ENCODE assay signal across 9 mouse cellular contexts in the genomic region with DNA sequence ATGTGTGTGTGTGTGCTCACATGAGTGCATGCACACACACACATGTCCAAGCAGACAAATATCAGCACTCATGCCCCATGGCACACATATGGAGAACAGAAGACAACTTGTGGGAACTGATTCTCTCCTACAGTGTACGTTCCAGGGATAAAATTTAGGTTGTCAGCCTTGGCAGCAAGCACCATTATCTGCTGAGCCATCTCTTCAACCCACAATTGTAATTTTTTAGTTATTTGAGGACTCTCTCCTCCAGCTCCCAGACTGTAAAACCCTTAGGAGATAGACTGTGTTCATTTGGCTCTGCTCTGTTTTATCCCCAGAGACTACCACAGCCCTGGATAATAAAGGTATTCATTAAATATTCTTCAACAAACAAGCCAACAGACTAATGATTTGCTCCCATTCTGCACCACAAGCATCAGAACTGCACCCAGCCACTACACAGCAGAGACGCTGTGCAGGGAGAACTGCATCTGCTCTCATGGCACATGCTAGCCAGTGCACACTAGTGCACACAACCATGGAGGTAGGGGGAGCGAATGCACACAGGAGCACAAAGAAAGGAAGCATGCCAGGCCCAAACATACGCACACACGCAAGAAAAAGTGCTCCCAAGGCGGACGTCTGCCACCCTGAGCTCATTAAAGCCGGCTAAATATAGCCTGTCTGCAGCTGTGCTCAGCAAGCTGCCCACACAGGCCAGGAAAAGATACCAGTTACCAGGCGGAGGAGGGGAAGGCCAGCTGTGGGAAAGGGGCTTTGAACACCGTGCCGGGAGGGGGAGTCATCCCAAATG. TPM values are rescaled to one million over a fixed set of nuclear protein-coding genes. Genes with fewer than 3 reads are reported as not detected.
A peak's percentile ranks its signal among the peaks of the same experiment; 100 is the strongest.
DNase-seq lines count a peak whose midpoint lies in the region; ATAC-seq and TF ChIP-seq lines count a peak whose summit lies in the region.
"Had no signal": no experiment of that assay in that cellular context is flagged by ENCODE, and none has a peak within 500 bp of the region (broad histone marks: within the 10 kb centered on the region; RNA-seq: fewer than 3 reads in every experiment).

No protein-coding gene starts in this region.

- peaks cover 15% of the 10 kb centered on the region for H3K4me1 ChIP-seq in forebrain, embryonic 12.5 days
- H3K4me1 ChIP-seq in hindbrain, embryonic 10.5 days (replicated peaks) = peaks cover 13% of the 10 kb centered on the region
- peaks cover 16% of the 10 kb centered on the region for H3K4me1 ChIP-seq in limb, embryonic 13.5 days
- H3K4me1 ChIP-seq in liver, postnatal 0 days (ENCODE audit: insufficient read depth) = no peaks in the 10 kb centered on the region
- H3K4me1 ChIP-seq: liver, embryonic 13.5 days had no signal

- H3K4me3 ChIP-seq in forebrain, embryonic 12.5 days (replicated peaks) = no peak overlapping the region
- H3K4me3 ChIP-seq in hindbrain, embryonic 10.5 days = no peak overlapping the region
- no peak overlapping the region for H3K4me3 ChIP-seq in limb, embryonic 13.5 days
- no peak overlapping the region for H3K4me3 ChIP-seq in liver, postnatal 0 days (ENCODE audit: low read depth, low read length)
- H3K4me3 ChIP-seq: liver, embryonic 13.5 days had no signal

- peak; percentile 75 for ATAC-seq in forebrain, embryonic 12.5 days (ENCODE audit: low FRiP score)
- ATAC-seq in limb, embryonic 13.5 days (ENCODE audit: low FRiP score, low read depth) = peak; percentile 54
- ATAC-seq in erythroid progenitor cell, adult 5-6 weeks (replicated peaks; ENCODE audit: low FRiP score, poor library complexity, severe bottlenecking) = no peak
- ATAC-seq in liver, postnatal 0 days = no peak

- no peaks in the 10 kb centered on the region for H3K27me3 ChIP-seq in forebrain, embryonic 12.5 days
- H3K27me3 ChIP-seq in hindbrain, embryonic 10.5 days (ENCODE audit: insufficient read depth, poor library complexity, severe bottlenecking) = no peaks in the 10 kb centered on the region
- H3K27me3 ChIP-seq in limb, embryonic 13.5 days = no peaks in the 10 kb centered on the region
- H3K27me3 ChIP-seq in liver, postnatal 0 days (ENCODE audit: insufficient read depth, low read length) = no peaks in the 10 kb centered on the region
- H3K27me3 ChIP-seq: liver, embryonic 13.5 days had no signal

- H3K9me3 ChIP-seq in forebrain, embryonic 12.5 days = no peaks in the 10 kb centered on the region
- no peaks in the 10 kb centered on the region for H3K9me3 ChIP-seq in hindbrain, embryonic 10.5 days
- no peaks in the 10 kb centered on the region for H3K9me3 ChIP-seq in limb, embryonic 13.5 days
- H3K9me3 ChIP-seq in liver, postnatal 0 days (ENCODE audit: low read length) = no peaks in the 10 kb centered on the region
- H3K9me3 ChIP-seq: liver, embryonic 13.5 days had no signal

- TF ChIP-seq EP300 in liver, postnatal 0 days (IDR thresholded peaks at IDR 0.05; ENCODE audit: low read depth) = no peak

- TF ChIP-seq CTCF in liver, postnatal 0 days (IDR thresholded peaks at IDR 0.05; ENCODE audit: low read depth) = no peak

- WGBS in forebrain, embryonic 12.5 days = 47% methylated on average over 11 of the region's 11 CpGs
- 63% methylated on average over 11 of the region's 11 CpGs for WGBS in hindbrain, embryonic 10.5 days
- WGBS in limb, embryonic 13.5 days = 16% methylated on average over 11 of the region's 11 CpGs
- WGBS in liver, postnatal 0 days (ENCODE audit: insufficient replicate concordance) = 44% methylated on average over 11 of the region's 11 CpGs

- no peak overlapping the region for H3K4me2 ChIP-seq in forebrain, embryonic 12.5 days
- 0 out of 2 replicates have a peak overlapping the region, but pooled peaks have one; percentile 1 for H3K4me2 ChIP-seq in limb, embryonic 13.5 days (replicated peaks)
- no peak overlapping the region for H3K4me2 ChIP-seq in liver, postnatal 0 days (ENCODE audit: low read depth, low read length)
- H3K4me2 ChIP-seq: liver, embryonic 13.5 days had no signal

- peak; percentile 57 for DNase-seq in brain, embryonic 18.5 days (ENCODE audit: low read depth, low spot score)
- DNase-seq in hindbrain, embryonic 10.5 days (ENCODE audit: low spot score) = no peak
- DNase-seq in right cerebral cortex, postnatal 4 days = peak; percentile 50
- no peak for DNase-seq in kidney, postnatal 36 days
- no peak for DNase-seq in liver, postnatal 0 days
- DNase-seq: liver, embryonic 13.5 days had no signal

- H3K9ac ChIP-seq in forebrain, embryonic 12.5 days = no peak overlapping the region
- 0 out of 2 replicates have a peak overlapping the region, but pooled peaks have one; percentile 50 for H3K9ac ChIP-seq in limb, embryonic 13.5 days
- no peak overlapping the region for H3K9ac ChIP-seq in liver, postnatal 0 days (replicated peaks)
- H3K9ac ChIP-seq: liver, embryonic 13.5 days had no signal

- peak overlapping the region; percentile 75 for H3K27ac ChIP-seq in forebrain, embryonic 12.5 days
- 0 out of 2 replicates have a peak overlapping the region, but pooled peaks have one; percentile 35 for H3K27ac ChIP-seq in hindbrain, embryonic 10.5 days
- peak overlapping the region; percentile 65; the same call in 1 of the 2 replicates for H3K27ac ChIP-seq in limb, embryonic 13.5 days
- no peak overlapping the region for H3K27ac ChIP-seq in liver, postnatal 0 days (ENCODE audit: low read depth)
- H3K27ac ChIP-seq: liver, embryonic 13.5 days had no signal

- H3K36me3 ChIP-seq in forebrain, embryonic 12.5 days (replicated peaks) = no peaks in the 10 kb centered on the region
- H3K36me3 ChIP-seq in hindbrain, embryonic 10.5 days = no peaks in the 10 kb centered on the region
- H3K36me3 ChIP-seq in limb, embryonic 13.5 days = no peaks in the 10 kb centered on the region
- H3K36me3 ChIP-seq in liver, postnatal 0 days (replicated peaks; ENCODE audit: insufficient read depth, low read length) = no peaks in the 10 kb centered on the region
- H3K36me3 ChIP-seq: liver, embryonic 13.5 days had no signal

RNA-seq across cellular contexts. Expression of gene Pimreg, which starts 44.6 kb away (rescaled TPM):
- polyA plus RNA-seq in forebrain, embryonic 12.5 days (2016; fragmentation: Nextera tagmentation; extraction: Ambion mirVana) = 187 and 191 TPM in 2 replicates
- polyA plus RNA-seq in hindbrain, embryonic 10.5 days (2016; fragmentation: Nextera tagmentation; extraction: Ambion mirVana) = 228 and 229 TPM in 2 replicates
- 99.8 and 103 TPM in 2 replicates for polyA plus RNA-seq in limb, embryonic 13.5 days (2015; fragmentation: Nextera tagmentation; extraction: Ambion mirVana)
- total RNA-seq in erythroid progenitor cell, adult 5-6 weeks (2015; ENCODE audit: low replicate concordance) = 4.7 and 8.0 TPM in 2 replicates
- total RNA-seq in erythroid progenitor cell, adult 5-6 weeks (2017; ENCODE audit: low replicate concordance) = 2.6 TPM in 1 of 2 replicates, not detected in the other
- 7.0 and 7.4 TPM in 2 replicates for polyA plus RNA-seq in liver, postnatal 0 days (2015; fragmentation: Nextera tagmentation; extraction: Ambion mirVana)

RNA-seq across cellular contexts. Expression of gene Pitpnm3, which starts 49.1 kb away (rescaled TPM):
- 0.41 and 0.58 TPM in 2 replicates for polyA plus RNA-seq in forebrain, embryonic 12.5 days (2016; fragmentation: Nextera tagmentation; extraction: Ambion mirVana)
- 0.20 and 0.31 TPM in 2 replicates for polyA plus RNA-seq in hindbrain, embryonic 10.5 days (2016; fragmentation: Nextera tagmentation; extraction: Ambion mirVana)
- 0.08 and 0.14 TPM in 2 replicates for polyA plus RNA-seq in limb, embryonic 13.5 days (2015; fragmentation: Nextera tagmentation; extraction: Ambion mirVana)
- total RNA-seq in erythroid progenitor cell, adult 5-6 weeks (2015; ENCODE audit: low replicate concordance) = not detected in 2 replicates
- total RNA-seq in erythroid progenitor cell, adult 5-6 weeks (2017; ENCODE audit: low replicate concordance) = not detected in 2 replicates
- 0.02 TPM in 1 of 2 replicates, not detected in the other for polyA plus RNA-seq in liver, postnatal 0 days (2015; fragmentation: Nextera tagmentation; extraction: Ambion mirVana)

RNA-seq across cellular contexts. Expression of gene Aipl1, which starts 49.1 kb away (rescaled TPM):
- 0.37 and 0.50 TPM in 2 replicates for polyA plus RNA-seq in forebrain, embryonic 12.5 days (2016; fragmentation: Nextera tagmentation; extraction: Ambion mirVana)
- polyA plus RNA-seq in hindbrain, embryonic 10.5 days (2016; fragmentation: Nextera tagmentation; extraction: Ambion mirVana) = 0.31 and 0.55 TPM in 2 replicates
- 0.27 and 0.33 TPM in 2 replicates for polyA plus RNA-seq in limb, embryonic 13.5 days (2015; fragmentation: Nextera tagmentation; extraction: Ambion mirVana)
- total RNA-seq in erythroid progenitor cell, adult 5-6 weeks (2015; ENCODE audit: low replicate concordance) = not detected in 2 replicates
- total RNA-seq in erythroid progenitor cell, adult 5-6 weeks (2017; ENCODE audit: low replicate concordance) = not detected in 2 replicates
- 0.05 and 0.11 TPM in 2 replicates for polyA plus RNA-seq in liver, postnatal 0 days (2015; fragmentation: Nextera tagmentation; extraction: Ambion mirVana)

Comparison
In these comparisons a context has a peak if more than half of its experiments do, and no peak if none do; other contexts are left out.
1. DNase-seq: peak in brain, embryonic 18.5 days (single experiment) and right cerebral cortex, postnatal 4 days (single experiment); none in hindbrain, embryonic 10.5 days (single experiment), kidney, postnatal 36 days (0 of 2) and liver, postnatal 0 days (single experiment).
2. ATAC-seq: peak in forebrain, embryonic 12.5 days (single experiment) and limb, embryonic 13.5 days (single experiment); none in erythroid progenitor cell, adult 5-6 weeks (single experiment) and liver, postnatal 0 days (single experiment).
3. RNA of gene Pimreg, which starts 44.6 kb away (polyA plus RNA-seq): 228 to 229 TPM in hindbrain, embryonic 10.5 days, 187 to 191 TPM in forebrain, embryonic 12.5 days and 99.8 to 103 TPM in limb, embryonic 13.5 days; 7.0 to 7.4 TPM in liver, postnatal 0 days; every median in the first group is over 10 times any median in the second.